Mouse (Mus musculus): ENCODE data around the gene Cat. TPM values are rescaled to one million over a fixed set of nuclear protein-coding genes. Genes with fewer than 3 reads are reported as not detected.
A peak's percentile ranks its signal among the peaks of the same experiment; 100 is the strongest.

Cat gene
- 125 and 127 TPM in 2 replicates for polyA plus RNA-seq (2014; fragmentation: Nextera tagmentation; extraction: Ambion mirVana)

GRCm38 (mm10) chr2:103484617-103485401 lies at the start of gene Cat:
Cat (minus strand) TSS chr2:103485160.
- Histone ChIP-seq H3K4me3 (ENCODE audit: low read depth, low read length) (peak within 1 kb of the TSS; percentile 80), H3K36me3 (ENCODE audit: control insufficient read depth, insufficient read depth, low read length) (no peaks in the 10 kb centered on the region), H3K4me2 (ENCODE audit: low read depth) (peak within 1 kb of the TSS; percentile 76), H3K9ac (ENCODE audit: low read length) (peak within 1 kb of the TSS; percentile 89), H3K9me3 (ENCODE audit: control insufficient read depth, low read length) (no peaks in the 10 kb centered on the region), H3K27ac (ENCODE audit: low read depth, low read length) (peak within 1 kb of the TSS; percentile 88), H3K4me1 (ENCODE audit: control insufficient read depth, insufficient read depth, low read length) (peaks cover 9% of the 10 kb centered on the region; the same call in 1 of the 2 replicates), H3K27me3 (ENCODE audit: control insufficient read depth, insufficient read depth, low read length) (no peaks in the 10 kb centered on the region)
- DNase-seq (ENCODE audit: low spot score) (peak; percentile 96), ATAC-seq (ENCODE audit: insufficient read depth, low FRiP score, low TSS enrichment) (peak; percentile 100)
- 0% methylated on average over 41 of the region's 41 CpGs for WGBS

- no peak for ATAC-seq (ENCODE audit: insufficient read depth, low FRiP score, low TSS enrichment)
- no peak for DNase-seq (ENCODE audit: low spot score)
- WGBS, result 90% methylated on average over 1 of the region's 1 CpGs
These were observed 40.6 kb upstream of the Cat start for GRCm38 (mm10) chr2:103525596-103525995.

GRCm38 (mm10) chr2:103516472-103516871 lies 31.5 kb upstream of the Cat start:
- Histone ChIP-seq H3K27me3 (ENCODE audit: control insufficient read depth, insufficient read depth, low read length) (no peaks in the 10 kb centered on the region), H3K36me3 (ENCODE audit: control insufficient read depth, insufficient read depth, low read length) (no peaks in the 10 kb centered on the region), H3K9me3 (ENCODE audit: control insufficient read depth, low read length) (no peaks in the 10 kb centered on the region), H3K4me1 (ENCODE audit: control insufficient read depth, insufficient read depth, low read length) (no peaks in the 10 kb centered on the region), H3K4me3 (ENCODE audit: low read depth, low read length) (no peak overlapping the region), H3K4me2 (ENCODE audit: low read depth) (no peak overlapping the region), H3K9ac (ENCODE audit: low read length) (no peak overlapping the region), H3K27ac (ENCODE audit: low read depth, low read length) (no peak overlapping the region)
- DNase-seq (ENCODE audit: low spot score) (no peak), ATAC-seq (ENCODE audit: insufficient read depth, low FRiP score, low TSS enrichment) (no peak)
- 85% methylated on average over 1 of the region's 1 CpGs for WGBS

More at GRCm38 (mm10) chr2:103525596-103525995, 40.6 kb upstream of the Cat start:
- Histone ChIP-seq H3K4me3 (ENCODE audit: low read depth, low read length) (no peak overlapping the region), H3K36me3 (ENCODE audit: control insufficient read depth, insufficient read depth, low read length) (no peaks in the 10 kb centered on the region), H3K9ac (ENCODE audit: low read length) (no peak overlapping the region), H3K4me1 (ENCODE audit: control insufficient read depth, insufficient read depth, low read length) (no peaks in the 10 kb centered on the region), H3K4me2 (ENCODE audit: low read depth) (no peak overlapping the region), H3K9me3 (ENCODE audit: control insufficient read depth, low read length) (no peaks in the 10 kb centered on the region), H3K27me3 (ENCODE audit: control insufficient read depth, insufficient read depth, low read length) (no peaks in the 10 kb centered on the region), H3K27ac (ENCODE audit: low read depth, low read length) (no peak overlapping the region)

GRCm38 (mm10) chr2:103515513-103516180 lies 30.7 kb upstream of the Cat start:
- 75% methylated on average over 6 of the region's 6 CpGs for WGBS
- ATAC-seq (ENCODE audit: insufficient read depth, low FRiP score, low TSS enrichment) (no peak), DNase-seq (ENCODE audit: low spot score) (no peak)
- H3K9ac ChIP-seq (ENCODE audit: low read length), result no peak overlapping the region
- H3K27me3 ChIP-seq (ENCODE audit: control insufficient read depth, insufficient read depth, low read length), result no peaks in the 10 kb centered on the region
- no peak overlapping the region for H3K4me3 ChIP-seq (ENCODE audit: low read depth, low read length)
- no peaks in the 10 kb centered on the region for H3K9me3 ChIP-seq (ENCODE audit: control insufficient read depth, low read length)
- no peak overlapping the region for H3K4me2 ChIP-seq (ENCODE audit: low read depth)
- H3K36me3 ChIP-seq (ENCODE audit: control insufficient read depth, insufficient read depth, low read length), result no peaks in the 10 kb centered on the region
- no peaks in the 10 kb centered on the region for H3K4me1 ChIP-seq (ENCODE audit: control insufficient read depth, insufficient read depth, low read length)
- no peak overlapping the region for H3K27ac ChIP-seq (ENCODE audit: low read depth, low read length)

- H3K27ac ChIP-seq (ENCODE audit: low read depth, low read length), result no peak overlapping the region
- H3K27me3 ChIP-seq (ENCODE audit: control insufficient read depth, insufficient read depth, low read length), result no peaks in the 10 kb centered on the region
- no peak overlapping the region for H3K4me3 ChIP-seq (ENCODE audit: low read depth, low read length)
- no peaks in the 10 kb centered on the region for H3K9me3 ChIP-seq (ENCODE audit: control insufficient read depth, low read length)
- no peaks in the 10 kb centered on the region for H3K36me3 ChIP-seq (ENCODE audit: control insufficient read depth, insufficient read depth, low read length)
- H3K4me2 ChIP-seq (ENCODE audit: low read depth), result no peak overlapping the region
- H3K9ac ChIP-seq (ENCODE audit: low read length), result no peak overlapping the region
- no peak for DNase-seq (ENCODE audit: low spot score)
- WGBS, result 88% methylated on average over 5 of the region's 5 CpGs
- no peaks in the 10 kb centered on the region for H3K4me1 ChIP-seq (ENCODE audit: control insufficient read depth, insufficient read depth, low read length)
- ATAC-seq (ENCODE audit: insufficient read depth, low FRiP score, low TSS enrichment), result no peak
These were observed 27.3 kb upstream of the Cat start for GRCm38 (mm10) chr2:103512066-103512795.

DNA sequence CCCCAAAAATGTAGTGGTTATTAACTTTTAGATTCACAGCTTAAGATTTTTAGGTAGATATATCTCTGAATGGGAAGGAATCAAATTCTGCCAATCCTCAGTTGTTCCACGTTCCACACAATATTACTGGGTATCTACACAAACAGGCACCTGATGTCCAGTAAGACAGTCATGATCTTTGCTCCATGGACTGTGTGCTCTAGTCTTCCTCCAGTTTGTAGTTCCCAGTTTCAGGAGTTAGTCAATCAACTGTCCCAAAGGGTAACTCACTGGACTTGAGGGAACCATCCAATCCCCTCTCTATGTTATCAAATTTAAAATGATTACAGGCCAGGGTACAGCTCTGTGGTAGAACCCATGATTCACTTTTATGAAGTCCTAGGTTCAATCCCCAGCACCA lies 26.7 kb upstream of the Cat start:
- Histone ChIP-seq H3K27me3 (ENCODE audit: control insufficient read depth, insufficient read depth, low read length) (no peaks in the 10 kb centered on the region), H3K4me1 (ENCODE audit: control insufficient read depth, insufficient read depth, low read length) (no peaks in the 10 kb centered on the region), H3K4me2 (ENCODE audit: low read depth) (no peak overlapping the region), H3K9me3 (ENCODE audit: control insufficient read depth, low read length) (no peaks in the 10 kb centered on the region), H3K4me3 (ENCODE audit: low read depth, low read length) (no peak overlapping the region), H3K36me3 (ENCODE audit: control insufficient read depth, insufficient read depth, low read length) (no peaks in the 10 kb centered on the region), H3K9ac (ENCODE audit: low read length) (no peak overlapping the region), H3K27ac (ENCODE audit: low read depth, low read length) (no peak overlapping the region)
- WGBS, result 92% methylated on average over 1 of the region's 1 CpGs
- no peak for DNase-seq (ENCODE audit: low spot score)
- ATAC-seq (ENCODE audit: insufficient read depth, low FRiP score, low TSS enrichment), result no peak

DNA sequence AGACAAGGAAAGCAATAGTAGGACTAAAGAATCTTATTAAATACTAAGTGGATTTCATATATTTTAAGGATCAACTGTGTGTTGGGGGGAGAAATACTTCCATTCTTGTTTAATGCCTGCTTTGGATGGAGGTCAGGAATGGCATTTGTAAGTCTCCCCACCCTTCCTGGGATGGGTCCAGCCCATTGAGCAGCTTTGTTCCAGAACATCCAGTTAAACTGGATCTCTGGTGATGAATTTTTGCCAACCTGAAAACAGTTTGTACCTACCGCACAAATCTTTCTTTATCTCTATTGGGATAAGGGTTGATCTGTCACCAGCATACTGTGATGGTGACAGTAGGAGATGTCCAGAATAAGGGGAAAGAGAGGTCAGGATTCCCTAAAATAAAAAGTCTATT lies 26.1 kb upstream of the Cat start:
- no peak overlapping the region for H3K27ac ChIP-seq (ENCODE audit: low read depth, low read length)
- no peak for DNase-seq (ENCODE audit: low spot score)
- H3K36me3 ChIP-seq (ENCODE audit: control insufficient read depth, insufficient read depth, low read length), result no peaks in the 10 kb centered on the region
- H3K9me3 ChIP-seq (ENCODE audit: control insufficient read depth, low read length), result no peaks in the 10 kb centered on the region
- H3K9ac ChIP-seq (ENCODE audit: low read length), result no peak overlapping the region
- no peaks in the 10 kb centered on the region for H3K27me3 ChIP-seq (ENCODE audit: control insufficient read depth, insufficient read depth, low read length)
- no peak overlapping the region for H3K4me3 ChIP-seq (ENCODE audit: low read depth, low read length)
- no peaks in the 10 kb centered on the region for H3K4me1 ChIP-seq (ENCODE audit: control insufficient read depth, insufficient read depth, low read length)
- H3K4me2 ChIP-seq (ENCODE audit: low read depth), result no peak overlapping the region
- ATAC-seq (ENCODE audit: insufficient read depth, low FRiP score, low TSS enrichment), result no peak
- WGBS, result 100% methylated on average over 1 of the region's 1 CpGs

DNA sequence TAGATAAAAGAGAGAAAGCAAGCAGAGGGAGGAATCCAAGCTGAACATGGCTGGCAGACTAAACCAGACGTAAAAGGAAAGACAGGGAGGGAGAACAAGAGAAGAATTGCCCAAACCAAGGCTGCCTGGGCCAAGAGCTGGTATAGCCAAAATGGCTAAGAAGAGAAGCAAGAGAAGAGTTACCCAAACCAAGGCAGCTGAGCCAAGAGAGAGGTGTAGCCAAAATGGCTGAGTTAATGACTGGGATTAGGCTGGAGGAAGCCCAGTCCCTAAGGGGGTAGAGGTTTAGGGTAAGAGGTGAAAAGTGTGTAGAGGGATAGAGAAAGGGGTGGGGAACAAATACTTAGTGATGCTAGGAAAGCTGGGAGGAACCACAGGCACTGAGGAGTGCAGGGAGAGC lies 22.7 kb upstream of the Cat start:
- Histone ChIP-seq H3K27me3 (ENCODE audit: control insufficient read depth, insufficient read depth, low read length) (no peaks in the 10 kb centered on the region), H3K27ac (ENCODE audit: low read depth, low read length) (no peak overlapping the region), H3K4me2 (ENCODE audit: low read depth) (no peak overlapping the region), H3K9ac (ENCODE audit: low read length) (no peak overlapping the region), H3K4me1 (ENCODE audit: control insufficient read depth, insufficient read depth, low read length) (no peaks in the 10 kb centered on the region), H3K4me3 (ENCODE audit: low read depth, low read length) (no peak overlapping the region), H3K9me3 (ENCODE audit: control insufficient read depth, low read length) (no peaks in the 10 kb centered on the region), H3K36me3 (ENCODE audit: control insufficient read depth, insufficient read depth, low read length) (no peaks in the 10 kb centered on the region)
- ATAC-seq (ENCODE audit: insufficient read depth, low FRiP score, low TSS enrichment) (no peak), DNase-seq (ENCODE audit: low spot score) (no peak)
- 96% methylated on average over 1 of the region's 1 CpGs for WGBS

Measured in neural tube, embryonic 11.5 days (tissue).